Mouse (Mus musculus): ENCODE results near the gene Castor1. TPM values are rescaled to one million over a fixed set of nuclear protein-coding genes. Genes with fewer than 3 reads are reported as not detected.
A peak's percentile ranks its signal among the peaks of the same experiment; 100 is the strongest.

Gene Castor1
- polyA plus RNA-seq, 1 experiment from 2014 or later: 4.2 TPM

DNA sequence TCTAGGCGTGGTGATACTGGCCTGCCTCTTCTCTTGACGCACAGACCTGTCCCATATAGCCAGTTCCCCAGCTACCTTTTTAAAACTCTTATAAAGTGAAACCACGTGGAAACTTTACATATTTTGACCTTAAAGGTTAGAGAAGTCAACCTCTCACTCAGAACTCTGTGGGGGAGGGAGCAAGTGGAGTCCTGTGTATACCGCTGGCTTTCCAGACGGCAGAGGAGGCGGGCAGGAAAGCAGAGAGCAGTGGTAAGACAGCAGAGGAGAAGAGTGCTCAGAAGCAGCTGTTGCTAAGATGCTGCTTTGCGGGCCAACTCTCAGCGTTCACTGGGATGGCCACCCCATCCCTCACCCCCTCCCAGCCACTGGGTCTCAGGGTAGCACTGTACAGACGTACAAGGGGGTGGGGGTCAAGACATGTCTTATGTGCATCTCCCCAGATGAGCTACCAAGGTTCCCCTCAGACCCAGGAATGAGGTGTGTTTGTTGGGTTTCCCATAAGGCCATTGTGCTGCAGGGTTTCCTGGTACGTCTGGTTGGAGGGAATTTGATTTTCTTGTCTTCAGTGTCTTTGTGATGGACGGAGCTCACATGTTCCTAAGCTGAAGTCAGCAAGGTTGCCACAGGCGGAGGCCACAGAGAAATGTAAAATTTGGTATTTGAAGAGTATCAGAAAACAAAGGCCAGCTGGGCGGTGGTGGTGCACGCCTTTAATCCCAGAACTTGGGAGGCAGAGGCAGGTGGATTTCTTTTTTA lies 29.4 kb downstream of the Castor1 start:
- no peak for ATAC-seq
- no peaks in the 10 kb centered on the region for H3K27me3 ChIP-seq (ENCODE audit: control insufficient read depth, insufficient read depth, low read depth, low read length)
- no peak overlapping the region for H3K9ac ChIP-seq (ENCODE audit: low read depth, low read length)
- no peak overlapping the region for H3K27ac ChIP-seq (ENCODE audit: low read length)
- no peaks in the 10 kb centered on the region for H3K4me1 ChIP-seq (ENCODE audit: control insufficient read depth, insufficient read depth, low read length)
- H3K9me3 ChIP-seq (replicated peaks; ENCODE audit: control insufficient read depth, low read length, poor library complexity, severe bottlenecking): no peaks in the 10 kb centered on the region
- H3K4me2 ChIP-seq (ENCODE audit: low read length): no peak overlapping the region
- 85% methylated on average over 14 of the region's 14 CpGs for WGBS
- H3K36me3 ChIP-seq (ENCODE audit: control insufficient read depth, insufficient read depth, low read length): no peaks in the 10 kb centered on the region
- H3K4me3 ChIP-seq (ENCODE audit: low read depth, low read length): no peak overlapping the region

DNA sequence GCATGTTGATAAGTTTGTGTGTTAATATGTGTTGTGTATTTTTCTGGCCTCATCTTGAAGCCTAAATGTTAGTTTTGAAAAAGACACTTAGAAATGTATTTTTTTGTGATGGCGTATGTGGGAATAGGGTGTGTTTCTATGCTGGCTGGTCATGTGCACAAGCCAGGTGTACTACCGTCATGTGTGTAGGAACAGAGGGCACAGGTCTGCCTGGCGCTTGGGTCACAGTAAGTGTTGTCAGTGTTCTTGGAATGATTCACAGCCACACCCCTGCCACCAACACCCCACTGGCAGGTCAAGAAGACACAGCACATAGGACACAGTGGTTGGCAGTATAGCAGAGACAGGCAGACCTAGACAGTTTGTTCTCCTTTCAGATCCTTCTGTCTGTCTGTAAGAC lies 31.1 kb downstream of the Castor1 start:
- Histone ChIP-seq H3K36me3 (ENCODE audit: control insufficient read depth, insufficient read depth, low read length) (no peaks in the 10 kb centered on the region), H3K9me3 (replicated peaks; ENCODE audit: control insufficient read depth, low read length, poor library complexity, severe bottlenecking) (no peaks in the 10 kb centered on the region), H3K4me2 (ENCODE audit: low read length) (no peak overlapping the region), H3K27ac (ENCODE audit: low read length) (no peak overlapping the region), H3K27me3 (ENCODE audit: control insufficient read depth, insufficient read depth, low read depth, low read length) (no peaks in the 10 kb centered on the region), H3K4me1 (ENCODE audit: control insufficient read depth, insufficient read depth, low read length) (no peaks in the 10 kb centered on the region), H3K4me3 (ENCODE audit: low read depth, low read length) (no peak overlapping the region), H3K9ac (ENCODE audit: low read depth, low read length) (no peak overlapping the region)
- WGBS: 98% methylated on average over 3 of the region's 3 CpGs
- no peak for ATAC-seq

DNA sequence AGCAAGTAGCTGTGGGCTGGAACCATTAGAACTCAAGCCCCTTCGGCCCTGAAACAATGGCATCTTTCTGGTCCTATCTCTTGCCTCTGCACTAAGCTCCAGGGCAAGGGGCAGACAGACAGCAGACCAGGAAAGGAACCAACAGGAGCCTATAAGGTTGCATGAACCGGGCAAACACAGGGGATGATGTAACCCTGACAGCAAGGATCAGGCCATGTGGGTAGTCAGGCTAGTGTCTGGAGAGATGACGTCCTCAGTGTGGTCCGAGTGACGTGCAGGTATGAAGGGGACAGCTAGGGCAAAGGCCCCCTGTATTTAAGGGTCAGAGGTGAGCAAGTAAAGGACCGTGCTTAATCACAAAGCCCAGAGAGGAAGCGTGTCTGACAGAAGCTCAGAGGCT lies 32.3 kb downstream of the Castor1 start:
- no peak overlapping the region for H3K4me2 ChIP-seq (ENCODE audit: low read length)
- 77% methylated on average over 7 of the region's 7 CpGs for WGBS
- H3K4me1 ChIP-seq (ENCODE audit: control insufficient read depth, insufficient read depth, low read length): no peaks in the 10 kb centered on the region
- no peak for ATAC-seq
- H3K27me3 ChIP-seq (ENCODE audit: control insufficient read depth, insufficient read depth, low read depth, low read length): no peaks in the 10 kb centered on the region
- no peak overlapping the region for H3K9ac ChIP-seq (ENCODE audit: low read depth, low read length)
- H3K36me3 ChIP-seq (ENCODE audit: control insufficient read depth, insufficient read depth, low read length): no peaks in the 10 kb centered on the region
- H3K27ac ChIP-seq (ENCODE audit: low read length): no peak overlapping the region
- no peaks in the 10 kb centered on the region for H3K9me3 ChIP-seq (replicated peaks; ENCODE audit: control insufficient read depth, low read length, poor library complexity, severe bottlenecking)
- no peak overlapping the region for H3K4me3 ChIP-seq (ENCODE audit: low read depth, low read length)

GRCm38 (mm10) chr11:4251376-4251775 lies 33.4 kb downstream of the Castor1 start:
- Histone ChIP-seq H3K36me3 (ENCODE audit: control insufficient read depth, insufficient read depth, low read length) (no peaks in the 10 kb centered on the region), H3K27ac (ENCODE audit: low read length) (no peak overlapping the region), H3K4me3 (ENCODE audit: low read depth, low read length) (no peak overlapping the region), H3K4me1 (ENCODE audit: control insufficient read depth, insufficient read depth, low read length) (no peaks in the 10 kb centered on the region), H3K9me3 (replicated peaks; ENCODE audit: control insufficient read depth, low read length, poor library complexity, severe bottlenecking) (no peaks in the 10 kb centered on the region), H3K27me3 (ENCODE audit: control insufficient read depth, insufficient read depth, low read depth, low read length) (no peaks in the 10 kb centered on the region), H3K9ac (ENCODE audit: low read depth, low read length) (no peak overlapping the region), H3K4me2 (ENCODE audit: low read length) (no peak overlapping the region)
- WGBS: 70% methylated on average over 3 of the region's 3 CpGs
- no peak for ATAC-seq

GRCm38 (mm10) chr11:4252886-4253285 lies 34.9 kb downstream of the Castor1 start:
- Histone ChIP-seq H3K36me3 (ENCODE audit: control insufficient read depth, insufficient read depth, low read length) (no peaks in the 10 kb centered on the region), H3K4me2 (ENCODE audit: low read length) (no peak overlapping the region), H3K27me3 (ENCODE audit: control insufficient read depth, insufficient read depth, low read depth, low read length) (no peaks in the 10 kb centered on the region), H3K9me3 (replicated peaks; ENCODE audit: control insufficient read depth, low read length, poor library complexity, severe bottlenecking) (no peaks in the 10 kb centered on the region), H3K4me3 (ENCODE audit: low read depth, low read length) (no peak overlapping the region), H3K9ac (ENCODE audit: low read depth, low read length) (no peak overlapping the region), H3K4me1 (ENCODE audit: control insufficient read depth, insufficient read depth, low read length) (no peaks in the 10 kb centered on the region), H3K27ac (ENCODE audit: low read length) (no peak overlapping the region)
- WGBS: 68% methylated on average over 2 of the region's 2 CpGs
- ATAC-seq: no peak

DNA sequence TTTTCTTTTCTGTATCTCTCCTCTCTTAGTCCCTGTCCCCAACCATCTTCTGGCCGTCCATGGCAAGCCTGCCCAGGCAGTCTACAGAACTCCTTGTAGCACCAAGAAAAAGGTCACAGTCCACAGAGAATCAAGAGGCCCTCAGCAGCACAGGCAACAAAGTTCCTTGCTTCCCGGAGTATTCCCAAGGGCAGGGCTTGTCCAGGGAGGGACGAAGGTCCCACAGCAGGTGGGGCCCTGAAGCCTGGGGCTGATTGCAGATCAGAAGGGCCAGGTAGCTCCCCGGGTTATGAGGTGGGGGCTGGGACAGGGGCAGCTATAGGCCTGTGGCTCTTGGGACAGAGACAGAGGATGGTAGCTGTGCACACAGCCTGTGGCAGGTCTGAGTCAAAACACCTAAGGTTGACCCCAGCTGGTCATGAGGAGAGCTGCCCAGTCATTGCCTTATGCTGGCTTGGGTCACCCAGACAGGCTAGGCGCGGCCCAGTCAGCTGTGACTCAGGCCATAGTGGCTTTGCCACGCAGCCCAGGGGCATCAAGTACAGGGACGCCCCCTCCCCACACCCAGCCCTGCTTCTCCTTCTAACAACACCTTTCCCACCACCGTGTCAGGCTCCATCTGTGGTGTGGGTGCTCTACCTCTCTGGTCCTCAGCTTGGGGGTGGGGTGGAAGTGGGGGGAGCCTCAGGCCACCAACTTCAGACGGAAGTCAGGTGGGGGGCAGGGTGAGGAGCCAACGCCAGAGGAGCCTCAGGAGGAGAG lies 39.0 kb downstream of the Castor1 start, which contains the start of gene Lif:
Lif (plus strand) TSS at position 712 of the 762 bp plus-strand sequence.
- H3K9me3 ChIP-seq (replicated peaks; ENCODE audit: control insufficient read depth, low read length, poor library complexity, severe bottlenecking): no peaks in the 10 kb centered on the region
- H3K27ac ChIP-seq (ENCODE audit: low read length): no peak within 1 kb of the TSS
- H3K36me3 ChIP-seq (ENCODE audit: control insufficient read depth, insufficient read depth, low read length): no peaks in the 10 kb centered on the region
- H3K4me3 ChIP-seq (ENCODE audit: low read depth, low read length): no peak within 1 kb of the TSS
- H3K4me2 ChIP-seq (ENCODE audit: low read length): no peak within 1 kb of the TSS
- 67% methylated on average over 11 of the region's 11 CpGs for WGBS
- no peak for ATAC-seq
- no peaks in the 10 kb centered on the region for H3K27me3 ChIP-seq (ENCODE audit: control insufficient read depth, insufficient read depth, low read depth, low read length)
- no peak within 1 kb of the TSS; the same call in 1 of the 2 replicates for H3K9ac ChIP-seq (ENCODE audit: low read depth, low read length)
- H3K4me1 ChIP-seq (ENCODE audit: control insufficient read depth, insufficient read depth, low read length): peaks cover 2% of the 10 kb centered on the region; the same call in 1 of the 2 replicates

DNA sequence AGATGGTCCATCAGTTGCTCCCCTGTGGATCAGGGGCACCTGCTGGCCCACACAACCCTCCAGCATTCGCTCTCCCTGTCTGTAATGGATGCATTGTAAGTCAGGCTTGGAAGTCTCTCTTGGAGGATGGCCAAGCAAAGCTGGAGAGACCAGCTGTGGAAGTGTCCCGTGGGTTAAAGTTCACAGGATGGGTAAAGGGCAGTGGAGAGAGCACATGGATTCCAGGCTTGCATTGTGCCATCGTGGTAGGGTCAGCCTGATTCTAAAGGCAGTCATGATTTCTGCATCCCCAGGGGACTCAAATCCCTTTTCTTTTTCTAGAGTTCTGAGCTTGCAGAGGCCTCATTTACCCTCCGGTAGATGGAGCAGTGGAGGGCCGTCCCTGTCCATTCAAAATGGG lies 39.7 kb downstream of the Castor1 start:
- Histone ChIP-seq H3K4me3 (ENCODE audit: low read depth, low read length) (no peak overlapping the region), H3K27me3 (ENCODE audit: control insufficient read depth, insufficient read depth, low read depth, low read length) (no peaks in the 10 kb centered on the region), H3K36me3 (ENCODE audit: control insufficient read depth, insufficient read depth, low read length) (no peaks in the 10 kb centered on the region), H3K4me1 (ENCODE audit: control insufficient read depth, insufficient read depth, low read length) (peaks cover 4% of the 10 kb centered on the region; the same call in 1 of the 2 replicates), H3K9ac (ENCODE audit: low read depth, low read length) (no peak overlapping the region; the same call in 1 of the 2 replicates), H3K27ac (ENCODE audit: low read length) (no peak overlapping the region), H3K4me2 (ENCODE audit: low read length) (no peak overlapping the region), H3K9me3 (replicated peaks; ENCODE audit: control insufficient read depth, low read length, poor library complexity, severe bottlenecking) (no peaks in the 10 kb centered on the region)
- WGBS: 47% methylated on average over 5 of the region's 5 CpGs
- ATAC-seq: no peak

GRCm38 (mm10) chr11:4258657-4259082 lies 40.6 kb downstream of the Castor1 start:
- Histone ChIP-seq H3K9me3 (replicated peaks; ENCODE audit: control insufficient read depth, low read length, poor library complexity, severe bottlenecking) (no peaks in the 10 kb centered on the region), H3K27ac (ENCODE audit: low read length) (no peak overlapping the region), H3K4me1 (ENCODE audit: control insufficient read depth, insufficient read depth, low read length) (peaks cover 4% of the 10 kb centered on the region; the same call in 1 of the 2 replicates), H3K36me3 (ENCODE audit: control insufficient read depth, insufficient read depth, low read length) (no peaks in the 10 kb centered on the region), H3K4me2 (ENCODE audit: low read length) (peak overlapping the region; percentile 65), H3K27me3 (ENCODE audit: control insufficient read depth, insufficient read depth, low read depth, low read length) (no peaks in the 10 kb centered on the region), H3K9ac (ENCODE audit: low read depth, low read length) (peak overlapping the region; percentile 43; the same call in 1 of the 2 replicates), H3K4me3 (ENCODE audit: low read depth, low read length) (peak overlapping the region; percentile 19; the same call in 1 of the 2 replicates)
- 2% methylated on average over 7 of the region's 7 CpGs for whole genome bisulfite sequencing
- ATAC-seq: peak; percentile 70

Data from midbrain, embryonic 16.5 days (tissue).